Mouse (Mus musculus): Measurements from ENCODE around the gene Nek4.
A peak's percentile ranks its signal among the peaks of the same experiment; 100 is the strongest.

The Nek4 gene

DNA sequence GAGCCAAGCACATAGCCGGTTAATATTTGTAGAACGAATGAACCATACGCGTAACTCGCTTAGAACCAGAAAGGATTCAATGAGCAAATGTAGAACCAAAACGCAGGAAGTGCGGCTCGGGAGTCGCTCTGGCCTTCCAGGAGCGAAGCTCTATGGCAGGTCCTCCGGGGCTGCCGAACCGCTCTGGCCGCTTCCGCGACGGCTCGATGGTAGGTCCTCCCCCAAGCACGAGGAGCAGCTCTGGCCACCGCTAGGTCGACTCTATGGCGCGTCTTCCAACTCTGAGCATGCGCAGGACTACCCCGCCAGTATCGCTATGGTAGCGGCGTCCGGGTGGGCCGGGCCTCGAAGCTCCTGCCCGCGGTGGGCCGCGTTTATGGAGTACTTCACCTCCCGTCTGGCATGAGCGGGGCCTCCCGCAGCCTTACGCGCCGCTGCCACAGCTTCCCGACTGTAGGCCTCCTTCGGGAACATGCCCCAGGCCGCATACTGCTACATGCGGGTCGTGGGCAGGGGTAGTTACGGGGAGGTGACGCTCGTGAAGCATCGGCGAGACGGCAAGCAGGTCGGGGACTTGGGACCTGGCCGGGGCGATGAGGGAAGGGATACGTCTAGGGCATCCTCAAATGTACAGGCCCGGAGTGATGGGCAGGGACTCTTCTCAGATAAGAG is at the start of gene Nek4:
Gene Nek4, plus strand, starts transcription at position 224 of the 672 bp plus-strand sequence.
- DNase-seq: peak; percentile 97

DNA sequence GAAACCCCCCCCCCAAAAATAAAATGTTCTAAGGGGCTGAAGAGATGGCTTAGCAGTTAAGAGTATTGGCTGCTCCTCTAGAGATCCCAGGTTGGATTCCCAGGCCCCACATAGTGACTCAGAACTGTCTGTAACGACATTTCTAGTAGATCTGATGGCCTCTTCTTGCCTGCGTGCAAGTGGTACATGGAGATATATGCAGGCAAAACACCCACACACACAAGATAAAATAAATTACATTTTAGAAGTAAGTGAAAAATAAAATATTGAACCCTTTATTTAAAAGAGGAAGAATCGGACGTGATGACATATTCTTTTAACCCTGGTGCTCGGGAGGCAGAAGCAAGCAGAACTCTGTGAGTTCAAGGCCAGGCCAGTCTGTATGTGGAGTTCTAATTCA is 48.5 kb upstream of the Nek4 start:
- no peak for DNase-seq

DNA sequence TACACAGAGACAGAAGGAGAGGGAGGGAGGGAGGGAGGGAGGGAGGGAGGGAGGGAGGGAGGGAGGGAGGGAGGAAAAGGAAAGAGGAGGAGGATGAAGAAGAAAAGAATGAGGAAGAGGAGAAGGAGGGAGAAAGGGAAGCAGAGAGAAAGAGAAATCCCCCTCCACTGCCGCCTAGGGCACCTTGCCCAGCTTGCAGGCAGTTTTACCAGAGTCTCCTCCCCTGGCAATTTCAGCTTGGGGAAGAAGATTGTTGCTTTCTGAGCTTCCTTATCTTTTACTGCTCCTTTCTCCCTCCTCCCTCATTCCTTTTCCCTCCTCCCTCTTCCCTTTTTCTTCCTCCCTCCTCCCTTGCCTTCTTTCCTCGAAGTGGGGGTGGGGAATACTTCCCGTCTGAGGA is 48.1 kb upstream of the Nek4 start:
- DNase-seq: no peak

DNA sequence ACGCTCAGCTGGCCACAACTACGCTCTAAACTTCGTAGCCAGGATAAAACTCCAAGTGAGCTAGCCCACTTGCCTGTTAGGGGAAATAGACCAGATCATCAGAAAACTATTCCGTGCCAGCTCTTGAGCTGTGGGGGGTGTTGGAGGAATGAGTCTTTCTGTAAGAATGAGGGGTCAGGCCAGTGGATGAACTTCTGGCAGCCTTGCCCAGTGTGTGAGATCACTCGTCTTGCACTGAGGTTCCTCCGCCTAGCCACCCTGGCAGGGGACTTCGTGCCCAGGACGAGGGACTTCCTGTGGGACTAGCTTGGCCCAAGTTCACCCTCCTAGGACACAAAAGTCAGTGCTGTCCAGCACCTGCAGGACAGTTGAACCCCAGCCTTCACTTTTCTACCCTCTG is 46.9 kb upstream of the Nek4 start:
- no peak for DNase-seq

DNA sequence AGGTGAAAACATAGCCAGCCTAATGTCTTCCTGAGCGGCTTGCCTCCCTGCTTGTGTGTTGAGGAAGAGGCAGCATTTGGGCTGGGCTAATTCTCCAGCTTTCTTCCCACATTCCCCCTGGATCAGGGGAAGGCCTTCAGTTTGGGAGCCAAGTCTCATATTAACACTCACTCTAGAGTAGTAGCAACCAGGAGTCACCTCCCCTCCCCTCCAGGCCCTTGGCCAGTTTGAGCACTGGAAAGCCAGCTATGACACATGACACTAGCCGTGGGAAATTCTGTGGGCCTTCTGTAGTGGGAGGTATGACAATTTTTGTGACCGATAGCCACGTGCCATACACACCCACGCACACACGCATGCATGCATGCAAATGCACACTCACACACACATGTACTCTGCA is 45.2 kb upstream of the Nek4 start:
- DNase-seq: no peak

DNA sequence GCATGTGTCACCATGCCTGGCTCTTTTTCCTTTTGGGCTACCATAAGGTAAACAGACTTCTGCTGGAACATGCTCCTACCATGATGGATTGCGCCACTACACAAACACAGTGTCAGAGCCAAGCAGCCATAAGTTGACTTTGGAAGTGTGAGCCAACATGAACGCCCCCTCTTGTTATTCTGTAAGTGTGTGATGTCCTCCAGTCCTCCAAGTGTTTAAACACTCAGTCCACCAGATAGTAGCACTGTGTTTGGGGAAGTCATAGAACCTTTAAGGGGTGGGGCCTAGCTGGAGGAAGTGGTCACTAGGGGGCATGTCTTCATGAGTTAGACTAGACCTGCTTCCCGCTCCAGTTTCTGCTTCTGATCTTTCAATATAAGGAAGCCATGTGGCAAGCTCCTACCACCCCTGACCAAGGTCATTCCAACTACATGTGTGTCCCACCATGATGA is 43.3 kb upstream of the Nek4 start:
- no peak for DNase-seq

DNA sequence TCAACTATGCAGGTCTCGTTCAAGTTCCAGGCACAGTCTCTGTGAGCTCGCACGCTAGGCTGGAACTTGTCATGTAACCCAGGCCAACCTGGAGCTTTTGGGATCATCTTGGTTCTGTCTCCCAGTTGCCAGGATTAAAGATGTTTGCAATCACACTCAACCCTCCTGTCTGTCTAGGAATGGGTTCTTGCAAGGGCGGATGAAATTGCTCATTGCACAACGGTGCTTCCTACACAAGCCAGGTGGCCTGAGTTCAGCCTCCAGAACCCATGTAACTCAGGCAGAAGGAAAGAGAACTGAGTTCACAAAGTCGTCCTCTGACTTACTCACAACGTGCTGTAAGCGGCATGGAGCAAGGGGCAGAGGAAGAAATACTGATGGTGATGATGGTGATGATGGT is 40.0 kb upstream of the Nek4 start:
- no peak for DNase-seq

DNA sequence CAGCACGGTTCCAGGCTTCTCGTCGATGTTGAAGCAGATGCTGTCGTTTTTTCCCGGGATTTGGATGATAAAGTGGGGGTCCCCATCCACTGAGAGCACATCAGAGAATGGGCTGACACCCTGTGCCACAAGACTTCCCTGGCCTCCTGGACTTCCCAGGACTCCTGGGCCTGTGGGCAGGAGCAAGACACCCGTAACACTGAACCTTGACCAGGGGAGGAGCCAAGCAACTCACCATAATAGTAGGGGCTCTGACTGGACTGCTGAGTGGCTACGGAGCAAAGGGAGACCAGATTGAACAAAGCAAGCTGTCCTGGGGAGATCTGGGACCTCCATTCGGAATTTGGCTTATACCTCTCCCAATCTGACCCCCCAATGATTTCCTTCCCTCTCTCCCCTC is 38.5 kb upstream of the Nek4 start:
- DNase-seq: peak; percentile 37

DNA sequence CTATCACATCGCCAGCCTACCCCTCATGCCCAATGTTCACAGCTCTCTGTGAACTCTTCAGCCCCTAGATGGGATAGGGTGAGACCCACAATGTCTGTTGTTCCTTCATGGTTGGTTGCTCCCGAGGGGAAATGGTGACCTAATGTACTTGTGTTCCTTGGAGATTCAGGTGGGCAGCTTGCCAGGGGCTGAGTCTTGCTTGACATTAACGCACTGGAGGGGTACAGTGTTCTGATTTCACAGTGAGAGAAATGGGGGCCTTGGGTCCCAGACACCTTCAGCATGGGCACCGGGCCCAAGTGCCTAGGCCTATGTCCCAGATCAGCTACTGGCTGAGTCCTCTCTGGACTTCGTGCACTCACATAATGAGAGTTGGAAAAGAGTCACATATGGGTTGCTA is 37.8 kb upstream of the Nek4 start:
- peak; percentile 21 for DNase-seq

DNA sequence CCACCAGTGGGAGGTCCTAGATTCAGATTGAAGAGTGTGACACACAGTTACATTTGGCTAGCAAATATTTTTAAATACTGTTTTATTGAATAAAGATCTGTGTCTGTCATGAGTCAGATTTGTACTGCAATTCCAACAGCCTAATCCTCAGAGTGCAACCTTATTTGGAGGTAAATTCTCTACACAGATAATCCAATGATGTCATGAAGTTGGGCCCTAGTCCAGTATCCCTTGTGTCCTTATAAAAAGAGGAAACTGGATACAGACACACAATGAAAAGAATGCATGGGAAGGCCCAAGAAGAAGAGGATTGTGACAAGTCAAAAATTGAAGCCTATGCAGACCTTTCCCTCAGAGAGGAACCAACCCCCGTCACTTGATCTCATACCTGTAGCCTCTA is 34.7 kb upstream of the Nek4 start:
- DNase-seq: no peak

DNA sequence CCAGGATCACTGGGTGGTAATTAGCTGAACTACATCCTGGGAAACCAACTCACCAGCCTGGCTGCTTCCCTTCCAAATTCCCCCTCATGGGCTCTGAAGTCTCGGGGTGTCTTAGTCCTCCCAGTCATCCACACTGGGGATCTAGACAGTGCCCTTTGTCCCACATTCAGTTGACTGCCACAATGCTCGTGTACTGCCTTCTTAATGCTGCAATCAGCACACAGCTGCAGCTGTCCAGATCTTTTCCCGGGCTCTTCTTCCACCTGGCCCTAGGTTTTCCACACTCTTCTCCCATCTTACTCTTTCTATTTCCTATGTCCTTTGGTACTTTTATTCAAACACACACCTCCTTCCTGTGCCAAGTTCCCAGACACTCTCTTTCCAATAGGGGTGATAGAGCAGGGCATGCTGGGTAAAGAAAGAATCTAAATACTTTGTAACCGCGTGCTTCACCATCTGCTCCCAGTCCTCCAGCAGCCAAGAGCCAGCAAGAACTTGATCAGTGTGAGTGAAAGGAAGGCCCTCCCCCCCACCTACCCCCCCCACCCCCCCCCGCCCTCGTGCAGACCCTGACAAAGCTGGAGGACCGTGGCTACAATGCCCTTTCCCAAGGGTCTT is 29.0 kb upstream of the Nek4 start:
- DNase-seq: no peak

DNA sequence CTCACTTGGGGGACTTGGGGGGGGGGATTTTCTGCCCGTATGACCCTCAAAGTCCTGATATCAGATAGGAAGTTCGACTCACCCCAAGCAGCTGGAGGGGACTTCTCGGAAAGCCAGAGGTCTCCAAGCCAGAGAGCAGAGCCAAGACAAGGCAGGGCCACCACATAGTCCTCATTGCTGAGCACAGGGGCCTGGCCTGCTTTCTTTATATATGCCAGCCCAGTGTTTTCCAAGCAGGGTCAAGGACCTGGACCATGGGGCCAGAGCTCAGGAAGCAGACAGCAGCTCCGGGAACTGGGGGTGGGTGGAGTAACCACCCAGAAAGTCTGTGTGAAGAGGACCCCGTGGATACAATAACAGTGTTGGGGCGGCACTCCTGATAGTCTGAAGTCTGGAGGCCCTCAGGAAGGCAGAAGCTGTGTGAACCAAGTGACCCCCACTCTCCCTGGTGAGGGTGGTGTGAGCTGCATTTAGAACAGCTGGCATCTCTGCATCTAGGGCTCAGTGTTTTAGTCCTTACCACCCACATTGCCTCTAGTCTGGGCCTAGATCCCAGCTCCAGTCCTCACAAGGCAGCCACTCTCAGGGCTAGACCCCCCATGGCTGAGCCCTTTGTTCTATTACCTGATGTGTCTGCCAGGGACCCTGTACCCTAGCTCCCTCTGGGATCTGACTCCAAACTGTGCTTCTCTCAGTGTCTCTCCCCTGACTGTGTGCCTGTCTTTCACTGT is 27.6 kb upstream of the Nek4 start, which contains the start of gene Itih3:
Gene Itih3, minus strand, starts transcription at position 386 of the 731 bp plus-strand sequence.
- no peak for DNase-seq

DNA sequence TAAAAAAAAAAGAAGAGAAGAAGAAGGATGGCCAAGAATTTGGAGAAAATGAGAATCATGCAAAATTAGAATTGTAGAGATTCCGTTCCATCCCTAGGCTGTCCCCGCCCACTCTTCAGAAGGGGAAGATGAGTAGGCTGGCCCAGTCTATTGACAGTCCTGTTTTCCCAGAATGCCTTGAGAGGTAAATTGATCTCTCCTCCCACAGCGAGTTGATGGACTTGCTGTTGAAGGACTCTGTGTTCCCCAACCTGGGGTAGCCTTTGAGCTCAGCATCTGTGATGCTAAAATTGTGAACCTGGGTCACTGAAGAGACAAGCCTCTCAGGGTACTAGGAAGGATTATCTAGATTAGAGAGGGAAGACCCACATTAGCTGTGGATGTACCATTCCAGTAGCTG is 25.7 kb upstream of the Nek4 start:
- DNase-seq: no peak

DNA sequence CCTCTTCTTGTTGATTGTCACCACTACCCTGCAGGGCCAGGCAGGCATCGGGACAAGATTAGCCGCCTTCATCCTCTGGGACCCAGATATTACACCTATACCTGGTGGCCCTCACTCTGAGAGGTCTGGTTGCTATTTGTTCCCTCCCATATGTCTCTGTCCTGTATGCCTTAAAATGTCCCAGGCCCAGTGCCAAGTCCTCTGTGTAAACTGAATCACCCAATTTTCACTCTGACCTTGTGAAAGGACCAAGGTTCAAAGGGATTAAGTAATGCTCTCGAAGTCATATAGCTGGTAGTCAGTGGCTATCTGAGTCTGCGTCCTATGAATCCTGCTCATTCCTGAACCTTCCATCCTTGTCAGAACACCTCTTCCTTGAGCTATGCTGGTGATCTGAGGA is 20.8 kb upstream of the Nek4 start:
- DNase-seq: no peak

DNA sequence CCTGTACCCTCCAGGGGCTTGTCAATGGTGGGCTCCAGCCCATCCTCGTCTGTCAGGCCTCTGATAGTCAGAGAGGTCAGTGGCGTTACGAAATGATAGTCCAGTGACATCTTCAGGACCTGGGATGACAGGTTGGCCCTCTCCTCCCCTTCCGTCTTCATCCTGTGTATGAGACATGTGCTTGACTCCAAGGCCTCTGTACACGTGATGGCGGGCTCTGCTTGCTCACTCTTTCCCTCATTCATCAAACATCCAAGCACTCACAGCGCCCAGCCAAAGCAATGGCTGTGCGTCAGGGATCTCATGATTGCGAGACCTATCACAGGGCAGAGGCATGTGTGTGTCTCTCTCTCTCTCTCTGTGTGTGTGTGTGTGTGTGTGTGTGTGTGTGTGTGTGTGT is 17.8 kb upstream of the Nek4 start:
- no peak for DNase-seq

DNA sequence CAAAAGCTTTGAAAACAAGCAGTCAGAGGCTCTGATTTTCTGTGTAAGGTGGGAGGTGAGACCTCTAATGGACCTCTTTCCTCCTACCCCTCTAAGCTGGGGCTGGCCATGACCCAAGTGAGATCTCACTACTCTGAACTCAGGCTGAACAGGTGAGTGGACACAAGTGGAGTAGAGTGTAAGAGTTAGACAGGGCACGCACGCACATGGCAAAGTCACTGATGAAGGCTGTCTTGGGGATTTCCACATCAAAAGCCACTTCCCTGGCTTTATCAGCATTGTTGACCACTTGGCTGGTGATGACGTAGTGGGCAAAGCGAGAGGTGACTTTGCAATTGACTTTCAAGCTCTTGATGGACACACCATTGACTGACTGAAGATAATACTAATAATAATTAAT is 8.9 kb upstream of the Nek4 start:
- no peak for DNase-seq

DNA sequence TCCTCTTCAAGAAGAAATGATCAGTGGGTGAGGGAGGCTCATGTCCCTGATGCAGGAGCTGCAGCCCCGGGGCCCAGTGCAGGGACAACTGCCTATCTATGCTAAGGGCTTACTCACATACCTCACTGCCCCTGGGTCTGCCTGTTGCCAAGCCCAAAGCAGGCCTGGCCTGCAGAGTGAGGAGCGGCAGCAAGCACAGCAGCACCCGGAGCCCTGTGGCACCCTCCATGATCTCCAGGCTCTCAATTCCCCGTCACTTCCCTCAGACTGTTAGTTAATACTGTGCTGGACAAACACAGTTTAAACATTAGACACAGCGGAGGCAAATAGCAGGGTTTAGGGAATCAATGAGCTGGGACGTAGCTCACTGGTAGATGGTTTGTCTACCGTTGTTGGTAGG is 8.1 kb upstream of the Nek4 start, which contains the start of gene Itih1:
Gene Itih1, minus strand, starts transcription at position 252 of the 400 bp plus-strand sequence.
- DNase-seq: no peak

DNA sequence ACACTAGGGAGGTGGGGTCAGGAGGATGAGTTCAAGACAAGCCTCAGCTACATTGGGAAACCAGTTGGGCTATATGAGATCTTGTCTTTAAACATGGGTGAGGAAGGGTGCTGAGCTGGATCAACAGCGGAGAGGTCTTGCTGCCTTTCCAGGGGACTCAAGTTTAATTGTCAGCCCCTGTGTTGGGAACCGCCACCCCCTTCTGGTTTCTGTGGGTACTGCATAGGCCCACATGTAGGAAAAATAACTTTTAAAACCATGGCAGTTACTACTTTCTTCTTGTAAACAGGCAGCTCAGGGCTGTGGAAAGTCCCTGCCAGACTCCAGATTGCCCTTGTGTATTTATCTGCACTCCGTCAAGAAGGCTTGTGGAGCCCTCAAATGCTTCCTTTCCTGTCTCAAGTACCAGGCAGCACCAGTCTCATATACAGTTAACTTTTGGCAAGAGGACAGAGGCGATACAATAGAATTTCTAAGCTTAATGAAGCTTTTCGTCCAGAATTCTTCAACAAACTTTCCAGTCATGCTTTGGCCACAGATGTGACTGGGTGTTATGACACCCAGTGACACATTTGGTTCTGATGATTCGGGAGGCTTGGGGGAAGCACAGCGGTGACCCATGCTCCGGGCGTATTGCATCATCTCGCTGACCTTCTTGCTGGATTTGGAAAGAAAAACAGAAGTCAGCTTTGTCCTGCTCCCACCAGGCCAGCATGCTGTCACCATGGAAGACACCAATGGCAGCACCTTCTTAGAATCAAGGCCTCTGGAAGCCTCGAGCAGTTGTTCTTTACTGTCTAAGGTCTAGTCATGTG is 7.1 kb upstream of the Nek4 start:
- DNase-seq: peak; percentile 26

DNA sequence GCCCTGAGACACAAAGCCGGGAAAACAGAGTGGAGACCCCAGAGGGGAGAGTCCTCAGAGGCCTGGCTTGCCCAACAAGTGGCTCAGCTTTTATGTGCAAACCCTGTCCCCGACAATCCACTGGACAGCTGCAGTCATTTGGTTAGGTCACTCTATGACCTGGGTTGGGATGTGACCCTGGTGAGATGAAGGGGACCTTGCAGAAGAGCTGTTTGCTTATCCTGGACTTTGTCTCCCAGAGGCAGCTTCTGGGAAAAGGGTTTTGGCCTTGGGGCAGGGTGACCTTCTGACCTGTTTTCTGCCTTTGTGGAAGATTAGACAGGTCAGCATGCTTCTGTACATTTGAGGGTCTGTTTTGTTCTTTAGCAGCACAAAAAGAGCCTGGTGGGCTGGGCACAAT is 6.4 kb upstream of the Nek4 start:
- DNase-seq: no peak

DNA sequence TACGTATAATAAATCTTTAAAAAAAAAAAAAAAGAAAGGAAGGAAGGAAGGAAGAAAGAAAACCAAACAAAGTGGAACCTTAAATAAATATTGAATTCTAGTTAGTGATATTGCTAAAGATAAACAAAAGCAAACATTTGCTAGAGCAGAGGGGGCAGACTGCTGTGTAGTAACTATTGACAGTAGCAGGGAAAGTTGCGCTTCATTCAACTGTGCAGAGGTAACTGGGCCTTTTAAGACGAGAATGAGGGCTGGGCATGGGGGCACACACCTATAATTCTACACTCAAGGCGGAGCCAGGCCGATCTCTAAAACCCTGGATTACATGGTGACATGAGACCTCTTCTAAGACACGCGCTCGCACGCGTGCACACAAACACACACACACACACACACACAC is 1.2 kb upstream of the Nek4 start:
- no peak for DNase-seq

DNA sequence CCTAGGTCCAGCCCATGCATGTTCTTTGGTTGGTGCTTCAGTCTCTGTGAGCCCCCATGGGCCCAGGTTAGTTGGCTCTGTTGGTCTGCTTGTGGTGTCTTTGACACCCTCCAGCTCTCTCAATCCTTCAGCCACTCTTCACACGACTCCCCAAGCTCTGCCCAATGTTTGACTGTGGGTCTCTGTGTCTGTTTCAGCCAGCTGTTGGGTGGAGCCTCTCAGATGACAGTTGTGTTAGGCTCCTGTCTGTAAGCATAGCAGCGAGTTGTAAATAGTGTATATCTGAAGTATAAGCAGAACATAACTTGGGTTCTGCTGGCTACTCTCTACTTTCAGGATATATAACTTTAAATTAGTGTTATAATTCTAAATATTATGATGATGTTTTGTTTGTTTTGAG is 7.3 kb downstream of the Nek4 start:
- DNase-seq: no peak

DNA sequence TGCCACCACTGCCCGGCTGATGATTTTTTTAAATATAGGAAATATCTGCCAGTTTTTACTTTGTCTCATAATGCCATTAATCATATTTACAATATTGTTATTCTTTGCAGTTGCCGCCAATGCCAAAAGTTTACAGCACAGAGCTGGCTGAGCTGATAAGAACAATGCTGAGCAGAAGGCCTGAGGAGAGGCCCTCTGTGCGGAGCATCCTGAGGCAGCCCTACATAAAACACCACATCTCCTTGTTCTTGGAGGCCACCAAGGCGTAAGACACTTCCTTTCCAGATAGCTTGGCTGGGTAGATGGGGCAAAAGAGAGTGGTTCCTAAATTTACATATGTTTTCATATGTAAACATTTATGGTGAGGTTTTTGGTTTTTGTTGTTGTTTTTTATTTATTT is 7.9 kb downstream of the Nek4 start:
- no peak for DNase-seq

DNA sequence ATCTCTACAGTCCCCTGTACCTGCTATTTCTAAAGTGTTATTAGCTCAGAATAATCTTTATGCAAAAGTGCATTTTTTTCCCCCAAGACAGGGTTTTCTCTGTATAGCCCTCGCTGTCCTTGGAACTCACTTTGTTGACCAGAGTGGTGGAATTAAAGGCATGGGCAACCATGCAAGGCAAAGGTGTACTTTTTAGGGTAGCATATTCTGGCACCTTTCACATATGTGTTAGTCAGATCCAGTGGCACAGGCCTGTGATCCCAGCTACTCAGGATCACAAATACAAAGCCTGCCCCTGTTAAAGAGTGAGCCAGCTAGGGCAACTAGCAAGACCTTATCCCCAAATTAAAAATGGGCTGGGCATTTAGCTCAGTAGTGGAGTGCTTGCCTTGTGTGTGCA is 9.2 kb downstream of the Nek4 start:
- peak; percentile 41 for DNase-seq
